Mouse (Mus musculus) yolk sac, embryonic 10.5 days (tissue): ENCODE data around the gene Setdb2.

Source experiments
- DNase-seq: peaks from one replicate; pipeline ENCODE4 v3.0.0-alpha.2; 2017; ENCODE audit warnings: low spot score

Setdb2 gene

GRCm38 (mm10) chr14:59370348-59371068 lies 70.2 kb downstream of the Setdb2 start:
- DNase-seq: peak; percentile 39

- no peak for DNase-seq
These were observed 74.1 kb downstream of the Setdb2 start for GRCm38 (mm10) chr14:59366386-59367105.

GRCm38 (mm10) chr14:59365244-59365644 lies 75.4 kb downstream of the Setdb2 start, which contains the start of gene Phf11d:
Phf11d (minus strand) TSS chr14:59365470.
- DNase-seq: no peak
